In the genomic region with DNA sequence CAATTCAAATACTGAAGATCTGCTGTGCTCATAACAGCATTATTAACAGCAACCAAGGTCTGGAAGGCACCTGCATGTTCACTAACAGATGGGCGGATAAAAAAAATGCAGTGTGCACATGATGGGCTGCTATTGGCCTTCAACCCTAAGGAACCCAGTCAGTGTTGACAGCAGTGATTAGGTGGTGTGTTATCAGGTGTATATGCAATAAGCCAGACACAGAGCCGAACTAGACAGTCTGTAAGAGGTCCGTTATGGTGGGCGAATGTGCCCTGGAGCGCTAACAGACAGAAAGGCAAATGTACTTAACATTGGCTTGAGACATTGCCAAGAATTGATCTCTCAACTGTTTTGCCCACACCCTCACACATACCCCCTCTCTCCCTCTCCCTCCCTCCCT, we compare ENCODE assay signal across 25 mouse cellular contexts.
DNase-seq lines count a peak whose midpoint lies in the region; ATAC-seq and TF ChIP-seq lines count a peak whose summit lies in the region.
"Had no signal": no experiment of that assay in that cellular context is flagged by ENCODE, and none has a peak within 500 bp of the region (broad histone marks: within the 10 kb centered on the region; RNA-seq: fewer than 3 reads in every experiment).

No protein-coding gene starts in this region.

- H3K27me3 ChIP-seq in heart, embryonic 12.5 days (replicated peaks) = no peaks in the 10 kb centered on the region
- no peaks in the 10 kb centered on the region for H3K27me3 ChIP-seq in heart, embryonic 15.5 days
- H3K27me3 ChIP-seq: forebrain, embryonic 13.5 days; hindbrain, embryonic 13.5 days had no signal

- H3K9ac ChIP-seq in heart, embryonic 12.5 days = no peak overlapping the region
- H3K9ac ChIP-seq in heart, embryonic 15.5 days = no peak overlapping the region
- H3K9ac ChIP-seq: forebrain, embryonic 13.5 days; hindbrain, embryonic 13.5 days had no signal

- ATAC-seq in heart, embryonic 12.5 days (ENCODE audit: insufficient number of reproducible peaks, low FRiP score) = peak; percentile 82
- ATAC-seq in heart, embryonic 15.5 days (replicated peaks; ENCODE audit: insufficient number of reproducible peaks, insufficient read depth, low FRiP score, low read depth) = peak; percentile 86
- ATAC-seq: CD4-positive, CD25-positive, alpha-beta regulatory T cell, adult 4 months; forebrain, embryonic 13.5 days; forebrain, embryonic 16.5 days; hindbrain, postnatal 0 days; inflammation-experienced regulatory T-cells, adult 6 months; intestine, embryonic 16.5 days had no signal

- no peak for TF ChIP-seq CTCF in brain, embryonic 14.5 days (IDR thresholded peaks at IDR 0.05; ENCODE audit: borderline replicate concordance, extremely low read depth, insufficient read depth, insufficient read length)

- intact Hi-C loops in heart, postnatal 10 days (cut with DNase I) = no loop called here

- peak overlapping the region; percentile 50 for H3K27ac ChIP-seq in heart, embryonic 12.5 days (ENCODE audit: poor library complexity, severe bottlenecking)
- peak overlapping the region; percentile 47; the same call in 1 of the 2 replicates for H3K27ac ChIP-seq in heart, embryonic 15.5 days
- H3K27ac ChIP-seq: forebrain, embryonic 10.5 days; forebrain, embryonic 13.5 days; hindbrain, embryonic 10.5 days; hindbrain, postnatal 0 days had no signal

- H3K4me2 ChIP-seq in heart, embryonic 12.5 days = peak overlapping the region; percentile 33
- H3K4me2 ChIP-seq in heart, embryonic 15.5 days = peak overlapping the region; percentile 34
- H3K4me2 ChIP-seq: forebrain, embryonic 13.5 days; hindbrain, embryonic 13.5 days had no signal

- DNase-seq in heart, adult 8-10 months (ENCODE audit: low spot score) = no peak
- DNase-seq in heart, postnatal 10 days = no peak
- peak; percentile 27 for DNase-seq in brain, embryonic 14.5 days (ENCODE audit: low read depth)
- peak; percentile 44 for DNase-seq in forelimb bud, embryonic 11.5 days (ENCODE audit: low read depth, low spot score)
- DNase-seq: adrenal gland, adult 2 months; adrenal gland, postnatal 25 days; cerebellum, adult 18-20 months; cerebellum, adult 9-10 months; cerebellum, postnatal 14 days; gastrocnemius, adult 2 months; gastrocnemius, postnatal 14 days; heart, adult 11 months; kidney, adult 18-20 months; kidney, adult 9 months had no signal

- peaks cover 26% of the 10 kb centered on the region for H3K4me1 ChIP-seq in heart, embryonic 12.5 days (replicated peaks)
- peaks cover 8% of the 10 kb centered on the region for H3K4me1 ChIP-seq in heart, embryonic 15.5 days (replicated peaks)

- peaks cover 10% of the 10 kb centered on the region for H3K36me3 ChIP-seq in heart, embryonic 12.5 days
- no peaks in the 10 kb centered on the region; the same call in 1 of the 2 replicates for H3K36me3 ChIP-seq in heart, embryonic 15.5 days
- H3K36me3 ChIP-seq: forebrain, embryonic 10.5 days; hindbrain, embryonic 10.5 days had no signal

- no peak overlapping the region for H3K4me3 ChIP-seq in heart, embryonic 12.5 days
- no peak overlapping the region for H3K4me3 ChIP-seq in heart, embryonic 15.5 days
- H3K4me3 ChIP-seq: forebrain, embryonic 10.5 days; forebrain, embryonic 13.5 days; gastrocnemius, adult 2 months; hindbrain, embryonic 10.5 days; hindbrain, embryonic 13.5 days had no signal

- 24% methylated on average over 5 of the region's 5 CpGs for WGBS in heart, embryonic 12.5 days
- 25% methylated on average over 5 of the region's 5 CpGs for WGBS in heart, embryonic 15.5 days

- peaks cover 14% of the 10 kb centered on the region for H3K9me3 ChIP-seq in heart, embryonic 12.5 days (replicated peaks)
- H3K9me3 ChIP-seq in heart, embryonic 15.5 days (replicated peaks) = 0 out of 2 replicates have a peak, but pooled peaks cover 5% of the 10 kb centered on the region

- TF ChIP-seq POLR2A in brain, embryonic 14.5 days (IDR thresholded peaks at IDR 0.05; ENCODE audit: borderline replicate concordance, extremely low read depth, insufficient read depth, insufficient read length, poor library complexity, severe bottlenecking) = no peak

Comparison
In these comparisons a context has a peak if more than half of its experiments do, and no peak if none do; other contexts are left out.
1. DNase-seq: peak in brain, embryonic 14.5 days (single experiment) and forelimb bud, embryonic 11.5 days (single experiment); none in heart, adult 8-10 months (single experiment) and heart, postnatal 10 days (0 of 2).